Mouse (Mus musculus): ENCODE results near the gene Dda1. TPM values are rescaled to one million over a fixed set of nuclear protein-coding genes. Genes with fewer than 3 reads are reported as not detected.

Dda1 gene
- polyA plus RNA-seq, 1 experiment from 2014 or later, result 93.7 TPM

GRCm38 (mm10) chr8:71451777-71452176 is 17.2 kb upstream of the Dda1 start:
- no peak for TF ChIP-seq CTCF (IDR thresholded peaks at IDR 0.05; ENCODE audit: low read depth)
- 40% methylated on average over 11 of the region's 11 CpGs for WGBS

GRCm38 (mm10) chr8:71452669-71453068 is 16.3 kb upstream of the Dda1 start:
- Histone ChIP-seq H3K9ac (ENCODE audit: low read depth, low read length) (no peak overlapping the region), H3K4me2 (ENCODE audit: low read length) (no peak overlapping the region), H3K36me3 (ENCODE audit: insufficient read depth, low read length) (no peaks in the 10 kb centered on the region), H3K9me3 (replicated peaks; ENCODE audit: low read length) (no peaks in the 10 kb centered on the region), H3K4me1 (replicated peaks; ENCODE audit: insufficient read depth, low read length) (no peaks in the 10 kb centered on the region), H3K27ac (no peak overlapping the region), H3K27me3 (ENCODE audit: insufficient read depth, low read length) (no peaks in the 10 kb centered on the region), H3K4me3 (replicated peaks; ENCODE audit: low read depth, low read length) (no peak overlapping the region)
- no peak for TF ChIP-seq CTCF (IDR thresholded peaks at IDR 0.05; ENCODE audit: low read depth)
- ATAC-seq (replicated peaks; ENCODE audit: low FRiP score, low read depth) (no peak), DNase-seq (ENCODE audit: low spot score) (no peak)
- WGBS, result 82% methylated on average over 2 of the region's 2 CpGs

More at GRCm38 (mm10) chr8:71451777-71452176, 17.2 kb upstream of the Dda1 start:
- Histone ChIP-seq H3K9me3 (replicated peaks; ENCODE audit: low read length) (no peaks in the 10 kb centered on the region), H3K4me3 (replicated peaks; ENCODE audit: low read depth, low read length) (no peak overlapping the region), H3K4me2 (ENCODE audit: low read length) (no peak overlapping the region), H3K9ac (ENCODE audit: low read depth, low read length) (no peak overlapping the region), H3K27ac (no peak overlapping the region), H3K27me3 (ENCODE audit: insufficient read depth, low read length) (no peaks in the 10 kb centered on the region), H3K36me3 (ENCODE audit: insufficient read depth, low read length) (no peaks in the 10 kb centered on the region), H3K4me1 (replicated peaks; ENCODE audit: insufficient read depth, low read length) (no peaks in the 10 kb centered on the region)
- DNase-seq (ENCODE audit: low spot score) (no peak), ATAC-seq (replicated peaks; ENCODE audit: low FRiP score, low read depth) (no peak)

GRCm38 (mm10) chr8:71454668-71455067 is 14.3 kb upstream of the Dda1 start:
- Histone ChIP-seq H3K9me3 (replicated peaks; ENCODE audit: low read length) (no peaks in the 10 kb centered on the region), H3K4me2 (ENCODE audit: low read length) (no peak overlapping the region), H3K27ac (no peak overlapping the region), H3K9ac (ENCODE audit: low read depth, low read length) (no peak overlapping the region), H3K4me1 (replicated peaks; ENCODE audit: insufficient read depth, low read length) (no peaks in the 10 kb centered on the region), H3K4me3 (replicated peaks; ENCODE audit: low read depth, low read length) (no peak overlapping the region), H3K27me3 (ENCODE audit: insufficient read depth, low read length) (no peaks in the 10 kb centered on the region), H3K36me3 (ENCODE audit: insufficient read depth, low read length) (no peaks in the 10 kb centered on the region)
- WGBS, result 76% methylated on average over 8 of the region's 8 CpGs
- ATAC-seq (replicated peaks; ENCODE audit: low FRiP score, low read depth), result no peak
- no peak for TF ChIP-seq CTCF (IDR thresholded peaks at IDR 0.05; ENCODE audit: low read depth)
- DNase-seq (ENCODE audit: low spot score), result no peak

GRCm38 (mm10) chr8:71456906-71457305 is 12.1 kb upstream of the Dda1 start:
- H3K27me3 ChIP-seq (ENCODE audit: insufficient read depth, low read length), result no peaks in the 10 kb centered on the region
- ATAC-seq (replicated peaks; ENCODE audit: low FRiP score, low read depth) (0 out of 2 replicates have a peak, but pooled peaks have one; percentile 27), DNase-seq (ENCODE audit: low spot score) (no peak)
- no peaks in the 10 kb centered on the region for H3K9me3 ChIP-seq (replicated peaks; ENCODE audit: low read length)
- peaks cover 10% of the 10 kb centered on the region; the same call in 1 of the 2 replicates for H3K36me3 ChIP-seq (ENCODE audit: insufficient read depth, low read length)
- WGBS, result 52% methylated on average over 22 of the region's 22 CpGs
- H3K4me3 ChIP-seq (replicated peaks; ENCODE audit: low read depth, low read length), result no peak overlapping the region
- H3K4me2 ChIP-seq (ENCODE audit: low read length), result no peak overlapping the region
- H3K4me1 ChIP-seq (replicated peaks; ENCODE audit: insufficient read depth, low read length), result no peaks in the 10 kb centered on the region
- TF ChIP-seq CTCF (IDR thresholded peaks at IDR 0.05; ENCODE audit: low read depth), result no peak
- H3K9ac ChIP-seq (ENCODE audit: low read depth, low read length), result no peak overlapping the region
- no peak overlapping the region for H3K27ac ChIP-seq

GRCm38 (mm10) chr8:71457659-71458270 is 11.2 kb upstream of the Dda1 start:
- WGBS, result 84% methylated on average over 20 of the region's 20 CpGs
- DNase-seq (ENCODE audit: low spot score) (no peak), ATAC-seq (replicated peaks; ENCODE audit: low FRiP score, low read depth) (no peak)
- Histone ChIP-seq H3K27me3 (ENCODE audit: insufficient read depth, low read length) (no peaks in the 10 kb centered on the region), H3K27ac (no peak overlapping the region), H3K4me1 (replicated peaks; ENCODE audit: insufficient read depth, low read length) (0 out of 2 replicates have a peak, but pooled peaks cover 3% of the 10 kb centered on the region), H3K9me3 (replicated peaks; ENCODE audit: low read length) (no peaks in the 10 kb centered on the region), H3K4me3 (replicated peaks; ENCODE audit: low read depth, low read length) (no peak overlapping the region), H3K36me3 (ENCODE audit: insufficient read depth, low read length) (peaks cover 10% of the 10 kb centered on the region; the same call in 1 of the 2 replicates), H3K4me2 (ENCODE audit: low read length) (no peak overlapping the region), H3K9ac (ENCODE audit: low read depth, low read length) (no peak overlapping the region)
- no peak for TF ChIP-seq CTCF (IDR thresholded peaks at IDR 0.05; ENCODE audit: low read depth)

- no peak for DNase-seq (ENCODE audit: low spot score)
- ATAC-seq (replicated peaks; ENCODE audit: low FRiP score, low read depth), result no peak
- Histone ChIP-seq H3K4me2 (ENCODE audit: low read length) (no peak overlapping the region), H3K27me3 (ENCODE audit: insufficient read depth, low read length) (no peaks in the 10 kb centered on the region), H3K4me1 (replicated peaks; ENCODE audit: insufficient read depth, low read length) (0 out of 2 replicates have a peak, but pooled peaks cover 18% of the 10 kb centered on the region), H3K9ac (ENCODE audit: low read depth, low read length) (no peak overlapping the region), H3K27ac (no peak overlapping the region), H3K4me3 (replicated peaks; ENCODE audit: low read depth, low read length) (no peak overlapping the region), H3K36me3 (ENCODE audit: insufficient read depth, low read length) (peaks cover 10% of the 10 kb centered on the region; the same call in 1 of the 2 replicates), H3K9me3 (replicated peaks; ENCODE audit: low read length) (no peaks in the 10 kb centered on the region)
- WGBS, result 96% methylated on average over 6 of the region's 6 CpGs
- TF ChIP-seq CTCF (IDR thresholded peaks at IDR 0.05; ENCODE audit: low read depth), result no peak
Observed at GRCm38 (mm10) chr8:71460716-71461115, 8.3 kb upstream of the Dda1 start.

Measured in kidney, postnatal 0 days (tissue).